Mouse (Mus musculus) left cerebral cortex, adult 9 months (tissue): ENCODE data around the gene Morc1.

ENCODE experiments used
- DNase-seq, 2 experiments: peaks; one replicate each; pipeline ENCODE4 v3.0.0; 2022; ENCODE audit warnings: low spot score in 2 of 2

The Morc1 gene

GRCm38 (mm10) chr16:48474896-48475802 is 44.1 kb downstream of the Morc1 start:
- no peak for DNase-seq

- no peak for DNase-seq
These were observed 48.3 kb downstream of the Morc1 start for GRCm38 (mm10) chr16:48479266-48479848.

GRCm38 (mm10) chr16:48516776-48517499 is 85.9 kb downstream of the Morc1 start:
- DNase-seq, result no peak

GRCm38 (mm10) chr16:48519569-48519968 is 88.5 kb downstream of the Morc1 start:
- no peak for DNase-seq

GRCm38 (mm10) chr16:48537108-48537507 is 106.1 kb downstream of the Morc1 start:
- DNase-seq, result peak; percentile 7

GRCm38 (mm10) chr16:48562290-48563080 is 131.4 kb downstream of the Morc1 start:
- no peak for DNase-seq

- DNase-seq, result peak in 1 of 2 experiments; percentile 71
These were observed 139.3 kb downstream of the Morc1 start for GRCm38 (mm10) chr16:48570354-48570753.

- no peak for DNase-seq
These were observed 143.0 kb downstream of the Morc1 start for GRCm38 (mm10) chr16:48574072-48574471.

GRCm38 (mm10) chr16:48574499-48574898 is 143.5 kb downstream of the Morc1 start:
- DNase-seq, result no peak

- DNase-seq, result no peak
These were observed 154.3 kb downstream of the Morc1 start for GRCm38 (mm10) chr16:48585369-48585768.

GRCm38 (mm10) chr16:48594457-48594856 is 163.4 kb downstream of the Morc1 start:
- no peak for DNase-seq

GRCm38 (mm10) chr16:48595216-48595615 is 164.2 kb downstream of the Morc1 start:
- DNase-seq, result no peak

GRCm38 (mm10) chr16:48603735-48604211 is 172.7 kb downstream of the Morc1 start:
- no peak for DNase-seq

- no peak for DNase-seq
These were observed 175.5 kb downstream of the Morc1 start for GRCm38 (mm10) chr16:48606476-48607038.

- DNase-seq, result no peak
These were observed 177.2 kb downstream of the Morc1 start for GRCm38 (mm10) chr16:48608224-48608623.

GRCm38 (mm10) chr16:48610866-48611265 is 179.8 kb downstream of the Morc1 start:
- DNase-seq, result no peak

GRCm38 (mm10) chr16:48611436-48611835 is 180.4 kb downstream of the Morc1 start:
- no peak for DNase-seq

- no peak for DNase-seq
These were observed 182.7 kb downstream of the Morc1 start for GRCm38 (mm10) chr16:48613783-48614182.

- DNase-seq, result no peak
These were observed 189.5 kb downstream of the Morc1 start for GRCm38 (mm10) chr16:48620510-48620909.

GRCm38 (mm10) chr16:48621019-48621418 is 190.0 kb downstream of the Morc1 start:
- DNase-seq, result no peak

GRCm38 (mm10) chr16:48623447-48623846 is 192.4 kb downstream of the Morc1 start:
- no peak for DNase-seq
